Mouse (Mus musculus): Measurements from ENCODE around the gene Limk2. TPM values are rescaled to one million over a fixed set of nuclear protein-coding genes. Genes with fewer than 3 reads are reported as not detected.

Gene Limk2
- polyA plus RNA-seq, 1 experiment = 9.6 TPM

DNA sequence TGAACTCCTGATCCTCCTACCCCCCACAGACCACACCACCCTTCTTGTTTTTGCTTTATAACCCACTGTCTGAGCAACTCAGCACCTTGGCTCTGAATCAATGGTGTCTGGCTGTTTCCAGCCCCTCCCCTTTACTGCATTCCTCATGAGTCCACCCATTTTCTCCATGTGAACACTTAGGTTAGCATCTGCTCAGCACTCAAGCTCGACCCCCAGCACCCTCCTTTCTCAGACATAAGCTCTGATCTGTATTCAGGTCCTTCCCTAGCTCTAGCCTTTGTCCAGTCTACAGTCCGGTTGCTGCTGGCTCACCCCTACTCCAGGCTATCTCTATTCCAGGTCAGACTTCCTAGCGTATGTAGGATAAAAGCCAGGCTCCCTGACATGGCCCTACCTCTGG lies 12.9 kb downstream of the Limk2 start:
- Histone ChIP-seq H3K4me3 (ENCODE audit: insufficient read depth, low read depth, low read length) (no peak overlapping the region), H3K27ac (replicated peaks; ENCODE audit: low read depth, low read length) (no peak overlapping the region), H3K4me1 (ENCODE audit: control insufficient read depth, insufficient read depth, insufficient read length, low read length) (no peaks in the 10 kb centered on the region)

DNA sequence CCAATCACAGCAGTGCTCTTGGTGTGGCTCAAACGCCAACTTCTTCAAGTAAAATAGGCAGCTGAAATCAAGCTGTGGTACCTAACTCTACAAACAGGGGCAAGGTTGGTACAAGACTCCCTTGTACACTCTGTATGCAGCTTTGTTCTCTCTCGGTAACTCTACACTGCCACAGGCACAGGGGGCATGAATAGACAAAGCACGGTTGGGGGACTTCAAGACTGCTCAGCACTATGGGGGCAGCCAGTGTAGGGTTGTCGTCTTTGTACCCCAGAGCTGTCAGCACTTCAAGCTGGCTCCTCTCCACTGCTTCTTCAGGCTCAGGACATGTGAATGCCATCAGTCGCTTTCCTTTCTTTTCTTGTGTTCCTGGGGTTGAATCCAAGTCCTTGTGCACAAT lies 14.5 kb downstream of the Limk2 start:
- Histone ChIP-seq H3K27ac (replicated peaks; ENCODE audit: low read depth, low read length) (no peak overlapping the region), H3K4me3 (ENCODE audit: insufficient read depth, low read depth, low read length) (no peak overlapping the region), H3K4me1 (ENCODE audit: control insufficient read depth, insufficient read depth, insufficient read length, low read length) (no peaks in the 10 kb centered on the region)

DNA sequence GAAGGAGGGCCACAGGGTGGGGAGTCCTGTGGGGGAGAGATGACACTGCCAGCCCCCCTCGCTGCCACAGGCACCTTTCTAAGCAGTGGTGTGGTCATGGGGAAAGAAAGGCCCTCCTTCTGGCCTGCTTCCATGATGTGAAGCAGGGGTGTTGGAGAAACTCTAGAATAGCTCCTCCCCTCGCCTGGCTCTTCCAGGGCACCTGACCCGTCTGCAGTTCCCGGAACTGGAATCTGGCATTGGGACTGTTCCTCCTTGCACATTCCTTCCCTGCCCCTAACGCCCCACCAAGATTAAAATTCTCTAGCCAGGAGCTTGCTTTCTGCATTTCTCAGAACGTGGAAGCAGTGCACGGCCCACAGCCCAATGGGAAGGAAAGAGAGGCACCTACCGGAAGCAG lies 16.5 kb downstream of the Limk2 start:
- Histone ChIP-seq H3K4me3 (ENCODE audit: insufficient read depth, low read depth, low read length) (no peak overlapping the region), H3K27ac (replicated peaks; ENCODE audit: low read depth, low read length) (no peak overlapping the region), H3K4me1 (ENCODE audit: control insufficient read depth, insufficient read depth, insufficient read length, low read length) (no peaks in the 10 kb centered on the region)

DNA sequence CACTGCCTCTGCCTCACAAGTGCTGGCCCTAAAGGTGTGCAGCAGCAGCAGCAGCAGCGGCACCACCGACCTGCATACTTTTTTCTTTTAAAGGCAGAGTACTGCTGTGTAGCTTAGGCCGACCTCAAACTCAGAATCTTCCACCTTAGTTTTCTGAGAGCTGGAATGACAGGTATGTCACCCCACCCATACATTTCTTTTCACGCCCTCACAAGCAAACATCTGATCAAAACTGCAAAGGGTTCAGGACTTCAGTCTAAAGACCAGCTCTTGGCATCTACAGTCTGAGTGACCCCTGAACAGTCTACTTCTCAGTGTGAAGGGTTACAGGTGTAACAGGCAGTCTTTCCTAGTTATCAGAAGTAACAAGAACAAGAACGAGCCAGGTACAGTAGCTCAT lies 18.2 kb downstream of the Limk2 start:
- Histone ChIP-seq H3K27ac (replicated peaks; ENCODE audit: low read depth, low read length) (no peak overlapping the region), H3K4me1 (ENCODE audit: control insufficient read depth, insufficient read depth, insufficient read length, low read length) (no peaks in the 10 kb centered on the region), H3K4me3 (ENCODE audit: insufficient read depth, low read depth, low read length) (no peak overlapping the region)

DNA sequence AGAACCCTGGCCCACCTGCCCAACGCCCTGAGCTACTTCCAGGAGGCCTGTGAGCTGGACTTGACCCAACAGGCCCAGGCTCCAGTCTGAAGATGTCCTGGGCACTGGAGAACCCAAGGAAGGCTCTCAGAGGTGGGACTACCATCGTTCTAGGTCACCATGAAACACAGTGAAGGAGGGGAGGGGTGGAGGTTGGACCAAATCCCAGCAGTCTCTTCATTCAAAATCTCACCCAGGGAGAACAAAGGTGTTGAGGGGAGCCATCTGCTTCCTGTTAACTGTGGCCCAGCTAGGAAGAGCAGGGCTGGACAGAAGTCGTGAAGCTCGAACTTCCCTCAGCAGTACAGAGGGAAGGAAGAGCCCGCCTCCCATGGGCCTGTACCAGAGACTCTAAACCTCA lies 19.0 kb downstream of the Limk2 start:
- Histone ChIP-seq H3K4me1 (ENCODE audit: control insufficient read depth, insufficient read depth, insufficient read length, low read length) (no peaks in the 10 kb centered on the region), H3K4me3 (ENCODE audit: insufficient read depth, low read depth, low read length) (no peak overlapping the region), H3K27ac (replicated peaks; ENCODE audit: low read depth, low read length) (no peak overlapping the region)

DNA sequence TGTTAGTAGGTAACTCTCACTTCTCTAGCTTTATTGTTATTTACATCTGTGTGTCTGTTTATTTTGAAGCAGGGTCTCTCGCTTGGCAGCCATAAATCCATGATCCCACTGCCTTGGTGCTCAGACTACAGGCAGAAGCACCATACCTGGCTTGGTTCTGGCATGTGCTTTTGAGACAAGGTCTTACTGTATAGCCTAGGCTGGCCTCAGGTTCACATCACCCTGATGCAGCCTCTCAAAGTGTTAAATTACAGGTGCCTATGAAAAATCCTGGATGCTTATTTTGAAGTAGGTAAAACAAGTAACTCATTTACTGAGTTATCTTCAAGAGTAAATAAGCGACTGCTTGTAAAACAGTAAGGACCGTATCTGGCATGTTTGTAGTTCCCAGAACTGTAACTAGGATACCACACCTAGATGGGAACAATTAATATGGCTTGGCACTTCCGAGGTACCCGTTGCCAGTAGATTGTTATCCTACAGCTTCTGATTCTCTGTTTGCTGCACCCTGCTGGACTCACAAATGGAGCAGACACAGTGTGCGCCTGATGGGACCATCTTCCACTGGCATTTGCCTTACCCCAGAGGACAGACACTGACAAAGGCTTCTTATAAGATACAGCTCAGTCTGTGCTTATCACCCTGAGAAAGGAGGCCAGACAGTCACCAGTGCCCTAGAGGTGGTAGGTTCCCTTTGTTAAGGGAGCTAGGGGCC lies 21.4 kb downstream of the Limk2 start:
- Histone ChIP-seq H3K4me1 (ENCODE audit: control insufficient read depth, insufficient read depth, insufficient read length, low read length) (no peaks in the 10 kb centered on the region), H3K4me3 (ENCODE audit: insufficient read depth, low read depth, low read length) (no peak overlapping the region), H3K27ac (replicated peaks; ENCODE audit: low read depth, low read length) (no peak overlapping the region)

DNA sequence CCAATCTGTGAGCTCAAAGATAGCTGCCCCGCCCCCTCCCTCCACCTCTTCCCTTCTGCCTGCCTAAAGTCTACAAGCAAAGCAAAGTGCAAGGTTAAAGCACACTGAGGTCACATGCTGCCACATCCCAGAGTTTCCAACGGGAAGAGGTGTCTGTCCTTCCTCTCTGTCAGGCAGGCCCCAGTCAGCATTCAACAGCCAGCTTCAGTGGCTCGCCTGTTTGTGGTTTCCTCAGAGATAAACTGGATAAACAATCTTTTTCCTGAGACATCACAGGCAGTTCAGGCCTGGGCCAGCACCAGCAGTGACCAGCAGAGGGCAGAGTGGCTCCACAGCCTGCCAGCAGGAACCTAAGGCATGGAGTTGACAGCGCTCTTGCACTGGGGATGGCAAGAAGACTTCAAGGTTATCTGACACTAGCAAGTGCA lies 22.0 kb downstream of the Limk2 start:
- Histone ChIP-seq H3K4me1 (ENCODE audit: control insufficient read depth, insufficient read depth, insufficient read length, low read length) (no peaks in the 10 kb centered on the region), H3K27ac (replicated peaks; ENCODE audit: low read depth, low read length) (no peak overlapping the region), H3K4me3 (ENCODE audit: insufficient read depth, low read depth, low read length) (no peak overlapping the region)

DNA sequence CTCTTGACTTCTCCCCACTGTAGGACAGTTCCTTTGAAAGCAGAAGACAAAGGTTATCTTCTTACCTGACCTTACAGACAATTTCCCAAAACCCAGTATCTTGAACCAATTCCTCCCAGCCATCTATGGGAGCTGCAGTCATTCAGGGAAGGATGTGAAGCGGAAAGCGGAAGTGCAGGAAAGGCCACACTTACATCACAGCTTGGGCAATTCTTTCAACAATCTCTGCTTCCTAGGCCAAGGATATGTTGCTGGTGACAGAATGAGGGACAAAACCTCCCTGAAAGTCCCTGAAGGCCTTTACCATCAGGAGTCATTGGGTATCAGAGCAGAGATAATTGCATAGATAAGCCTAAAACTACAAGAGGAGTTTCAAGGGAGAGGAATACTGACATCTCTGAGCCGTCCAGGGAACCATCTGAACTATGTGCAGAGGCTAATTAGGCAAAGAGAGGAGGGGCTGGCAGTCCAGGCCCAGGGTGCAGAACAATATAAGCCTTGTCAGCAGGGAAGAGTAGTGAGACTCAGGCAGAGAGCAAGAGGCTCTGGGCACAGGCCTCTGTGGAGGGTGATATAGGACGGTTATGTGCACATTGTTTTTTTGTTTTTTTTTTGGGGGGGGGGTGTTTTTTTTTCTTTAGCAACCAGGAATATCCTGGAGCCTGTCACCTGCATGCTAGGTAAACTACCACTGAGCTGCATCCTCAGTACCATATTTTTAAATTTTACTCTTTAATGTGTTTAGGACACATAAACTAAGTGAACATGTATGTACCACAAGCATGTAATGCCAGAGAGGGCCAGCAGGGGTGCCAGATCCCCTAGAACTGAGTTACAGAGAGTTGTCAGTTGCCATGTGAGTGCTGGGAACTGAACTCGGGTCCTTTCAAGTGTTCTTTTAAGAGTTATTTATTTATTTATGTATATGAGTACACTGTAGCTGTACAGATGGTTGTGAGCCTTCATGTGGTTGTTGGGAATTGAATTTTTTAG lies 26.1 kb downstream of the Limk2 start:
- no peak overlapping the region for H3K27ac ChIP-seq (replicated peaks; ENCODE audit: low read depth, low read length)
- no peaks in the 10 kb centered on the region for H3K4me1 ChIP-seq (ENCODE audit: control insufficient read depth, insufficient read depth, insufficient read length, low read length)
- no peak overlapping the region for H3K4me3 ChIP-seq (ENCODE audit: insufficient read depth, low read depth, low read length)

DNA sequence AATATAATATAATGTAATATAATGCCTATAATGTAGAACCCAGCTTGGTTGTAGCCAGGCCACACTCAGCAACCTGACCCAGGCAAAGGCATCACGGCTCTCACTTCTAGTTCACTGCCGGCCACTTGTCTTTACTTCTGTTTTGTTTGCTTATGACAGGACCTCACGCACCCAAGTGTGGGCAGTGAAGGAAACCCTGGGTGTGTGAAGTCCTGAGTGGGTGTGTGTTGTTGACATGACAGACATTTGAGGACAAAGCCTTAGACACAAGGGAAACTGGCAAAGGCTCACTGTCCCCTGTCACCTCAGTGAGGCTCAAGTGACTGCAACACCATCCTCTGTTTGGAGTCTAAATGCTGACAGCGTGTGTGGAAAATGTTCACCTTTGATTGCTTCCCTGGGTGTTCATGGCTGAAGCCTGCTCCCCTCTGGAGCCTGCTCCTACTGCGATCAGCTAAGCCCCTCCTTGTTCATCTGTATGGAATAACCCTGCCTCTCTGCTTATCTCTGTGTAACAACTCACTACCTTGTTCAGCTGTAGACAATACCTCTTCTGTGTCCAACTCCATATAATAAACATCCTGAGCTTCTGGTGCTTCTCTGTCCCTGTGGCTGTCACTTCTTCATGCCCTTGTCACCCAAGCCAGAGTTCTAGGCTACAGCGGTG lies 27.7 kb downstream of the Limk2 start:
- Histone ChIP-seq H3K4me1 (ENCODE audit: control insufficient read depth, insufficient read depth, insufficient read length, low read length) (no peaks in the 10 kb centered on the region), H3K27ac (replicated peaks; ENCODE audit: low read depth, low read length) (no peak overlapping the region)

DNA sequence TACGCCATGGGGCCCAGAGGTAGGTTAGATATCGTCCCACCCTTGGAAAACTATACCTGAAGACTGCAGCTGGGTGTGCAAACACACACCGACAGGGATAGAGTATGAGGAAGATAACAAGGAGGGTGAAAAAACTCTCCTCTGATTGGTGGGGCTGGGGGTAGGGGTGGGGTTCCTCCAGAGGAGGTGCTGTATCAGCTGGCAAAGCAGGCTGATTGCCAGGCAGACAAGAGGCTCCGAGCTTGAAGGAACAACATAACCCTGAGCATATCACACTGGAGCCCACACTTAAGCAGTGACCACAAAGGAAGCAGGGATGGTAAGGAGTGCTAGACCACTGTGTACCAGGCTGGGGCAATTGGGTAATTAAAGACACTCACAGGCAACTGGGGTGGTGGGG lies 29.6 kb downstream of the Limk2 start:
- H3K4me3 ChIP-seq (ENCODE audit: insufficient read depth, low read depth, low read length) = no peak overlapping the region
- H3K4me1 ChIP-seq (ENCODE audit: control insufficient read depth, insufficient read depth, insufficient read length, low read length) = no peaks in the 10 kb centered on the region
- no peak overlapping the region for H3K27ac ChIP-seq (replicated peaks; ENCODE audit: low read depth, low read length)

More for the DNA sequence above, 27.7 kb downstream of the Limk2 start:
- no peak overlapping the region for H3K4me3 ChIP-seq (ENCODE audit: insufficient read depth, low read depth, low read length)

DNA sequence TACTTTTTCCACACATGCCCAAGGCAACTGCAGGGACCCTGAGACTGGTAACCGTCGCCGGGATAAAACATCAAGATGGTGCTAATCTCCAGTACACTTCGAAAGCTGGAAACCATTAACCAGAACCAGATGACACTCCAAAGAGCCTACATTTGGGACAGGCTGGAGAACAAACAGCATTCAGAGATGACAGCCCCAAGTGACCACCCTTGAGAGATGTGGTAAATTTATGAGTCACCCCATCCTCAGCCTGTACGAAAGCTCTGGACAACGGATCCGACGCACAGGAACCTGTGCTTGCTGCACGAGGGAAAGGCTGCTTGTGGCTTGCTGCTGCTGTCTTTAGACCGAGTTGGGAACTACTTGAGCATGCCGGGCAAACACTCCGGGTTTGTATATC lies 34.2 kb downstream of the Limk2 start:
- Histone ChIP-seq H3K4me3 (ENCODE audit: insufficient read depth, low read depth, low read length) (no peak overlapping the region), H3K4me1 (ENCODE audit: control insufficient read depth, insufficient read depth, insufficient read length, low read length) (peaks cover 4% of the 10 kb centered on the region; the same call in 1 of the 2 replicates), H3K27ac (replicated peaks; ENCODE audit: low read depth, low read length) (no peak overlapping the region)

DNA sequence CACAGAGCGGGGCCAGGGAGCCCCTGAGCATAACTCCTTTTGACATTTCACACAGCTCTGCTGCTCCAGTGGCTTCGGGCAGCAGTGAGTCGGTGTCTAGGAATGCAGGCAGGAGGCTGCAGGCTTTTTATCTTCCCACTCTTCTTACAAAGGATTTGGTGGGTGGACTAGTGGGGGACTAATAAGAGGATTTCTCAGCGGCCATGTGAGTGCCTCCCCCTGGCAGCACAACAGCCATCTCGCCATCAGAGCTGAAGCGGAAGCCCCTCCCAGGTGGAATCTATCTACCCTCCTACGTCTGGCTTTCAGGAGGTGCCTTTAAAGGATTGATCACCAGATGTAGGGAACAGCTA lies 34.7 kb downstream of the Limk2 start:
- Histone ChIP-seq H3K4me3 (ENCODE audit: insufficient read depth, low read depth, low read length) (no peak overlapping the region), H3K27ac (replicated peaks; ENCODE audit: low read depth, low read length) (no peak overlapping the region), H3K4me1 (ENCODE audit: control insufficient read depth, insufficient read depth, insufficient read length, low read length) (peaks cover 4% of the 10 kb centered on the region; the same call in 1 of the 2 replicates)

DNA sequence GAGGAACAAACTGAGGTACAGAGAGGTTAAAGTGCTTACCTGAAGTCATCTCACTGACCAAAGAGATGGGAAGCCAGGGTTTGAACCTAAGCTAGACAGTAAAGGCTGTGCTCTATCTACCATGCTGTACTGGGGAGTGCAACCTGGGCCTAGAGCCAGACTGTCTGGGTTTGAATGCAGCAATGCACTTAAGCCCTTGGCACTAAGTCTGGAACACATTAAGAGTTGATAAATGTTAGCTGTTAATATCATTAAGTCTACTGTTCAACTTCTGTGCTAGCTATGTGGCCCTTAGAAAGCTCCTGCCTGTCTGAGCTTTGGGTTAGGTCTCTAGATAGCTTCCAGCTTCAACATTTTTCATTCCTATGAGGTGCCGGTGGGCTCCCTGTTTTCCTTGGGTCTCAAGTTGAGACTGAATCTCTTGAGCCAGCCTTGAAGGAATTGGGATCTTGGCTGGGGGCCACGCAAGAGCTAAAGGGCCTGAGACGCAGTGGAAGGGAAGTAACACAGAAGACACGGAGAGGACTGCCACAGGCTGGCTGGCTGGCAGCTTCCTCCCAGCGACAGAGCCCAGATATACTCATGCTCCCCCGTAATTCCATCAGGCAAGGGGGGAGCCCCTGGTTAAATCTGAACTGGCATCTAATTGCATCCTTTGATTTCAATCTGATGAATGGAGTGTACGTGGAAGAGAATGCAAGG lies 35.2 kb downstream of the Limk2 start:
- peaks cover 4% of the 10 kb centered on the region; the same call in 1 of the 2 replicates for H3K4me1 ChIP-seq (ENCODE audit: control insufficient read depth, insufficient read depth, insufficient read length, low read length)
- H3K27ac ChIP-seq (replicated peaks; ENCODE audit: low read depth, low read length) = no peak overlapping the region
- no peak overlapping the region for H3K4me3 ChIP-seq (ENCODE audit: insufficient read depth, low read depth, low read length)

DNA sequence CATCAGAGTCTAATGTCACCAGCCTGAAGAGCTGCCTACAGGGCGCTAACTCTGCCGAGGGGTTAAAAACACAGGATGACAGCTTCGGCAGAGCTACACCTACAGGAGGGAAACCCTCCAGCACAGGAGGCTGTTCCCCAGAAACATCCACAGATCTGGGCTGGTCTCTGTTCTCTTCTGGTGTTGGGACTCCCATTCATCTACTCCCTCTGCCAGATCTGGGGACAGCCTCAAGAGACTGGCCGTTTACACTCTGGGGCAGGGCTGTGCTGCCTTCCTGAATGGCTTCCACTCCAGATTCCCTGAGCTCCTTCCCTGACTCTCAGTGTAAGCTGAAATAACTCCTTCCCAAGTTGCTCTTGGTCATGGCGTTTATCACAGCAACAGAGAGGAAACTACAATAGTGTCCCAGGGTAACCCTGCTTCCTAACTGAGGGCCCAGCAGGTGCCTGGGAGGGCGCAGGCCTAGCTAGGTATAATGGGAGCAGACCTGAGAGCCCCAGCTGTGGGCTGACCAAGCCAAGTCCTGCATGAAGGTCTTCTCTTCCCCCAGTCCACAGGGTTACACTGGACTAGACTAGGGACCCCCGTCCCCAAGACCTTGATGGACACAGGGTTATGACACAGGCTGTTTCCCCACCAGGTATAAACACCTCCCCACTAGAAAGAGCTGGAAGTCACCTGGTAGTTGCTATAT lies 37.2 kb downstream of the Limk2 start:
- peaks cover 4% of the 10 kb centered on the region; the same call in 1 of the 2 replicates for H3K4me1 ChIP-seq (ENCODE audit: control insufficient read depth, insufficient read depth, insufficient read length, low read length)
- no peak overlapping the region for H3K27ac ChIP-seq (replicated peaks; ENCODE audit: low read depth, low read length)
- peak overlapping the region; percentile 67 for H3K4me3 ChIP-seq (ENCODE audit: insufficient read depth, low read depth, low read length)
